Comparison of ENCODE assay signal across 14 mouse cellular contexts in the genomic region with DNA sequence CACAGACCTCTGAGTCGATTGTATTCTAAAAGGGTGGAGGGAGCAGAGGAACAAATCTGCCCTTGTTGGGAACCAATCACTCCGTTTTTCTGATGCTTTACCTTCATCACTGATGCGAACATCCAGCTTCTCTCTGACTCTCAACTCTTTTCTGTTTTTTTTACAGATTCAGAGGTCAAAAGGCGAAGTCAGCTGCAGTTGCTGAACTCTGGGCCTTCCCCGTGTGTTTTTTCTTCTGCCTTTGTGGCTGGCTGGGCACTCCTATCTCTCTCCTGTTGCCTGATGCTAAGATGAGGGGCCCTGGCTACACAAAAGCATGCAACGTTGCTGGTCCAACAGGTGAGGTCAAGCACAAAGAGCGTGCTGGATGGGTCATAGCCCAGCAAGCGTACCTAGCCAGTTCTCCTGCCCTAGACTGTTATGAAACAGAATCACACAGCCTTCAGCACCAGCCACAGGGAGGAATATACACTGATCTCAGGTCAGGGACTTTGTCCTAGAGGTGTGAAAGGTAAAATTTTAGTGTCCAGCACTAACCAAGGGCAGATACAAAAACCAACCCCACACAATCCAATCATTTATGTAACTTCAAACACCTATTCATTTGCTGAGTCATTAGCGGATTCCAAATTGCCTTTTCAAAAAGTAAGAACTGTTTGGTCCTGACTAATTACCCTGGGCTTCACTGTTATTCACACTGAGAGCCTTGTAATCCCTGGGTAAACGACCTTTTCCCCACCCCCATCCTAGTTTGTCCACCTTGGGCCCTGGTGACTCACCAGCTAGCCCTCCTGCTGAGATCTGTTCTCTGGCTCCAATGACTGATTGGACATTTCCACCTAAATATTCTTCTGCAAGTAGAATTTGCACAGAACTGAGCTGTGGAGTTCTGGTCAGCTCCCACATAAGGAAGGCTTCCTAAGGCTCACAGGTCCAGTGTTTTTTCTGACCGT. TPM values are rescaled to one million over a fixed set of nuclear protein-coding genes. Genes with fewer than 3 reads are reported as not detected.
DNase-seq lines count a peak whose midpoint lies in the region.
"Had no signal": no experiment of that assay in that cellular context is flagged by ENCODE, and none has a peak within 500 bp of the region (broad histone marks: within the 10 kb centered on the region; RNA-seq: fewer than 3 reads in every experiment).

No protein-coding gene starts in this region.

- 63% methylated on average over 11 of the region's 11 CpGs for WGBS in limb, embryonic 10.5 days

- H3K27ac ChIP-seq in limb, embryonic 10.5 days: peak overlapping the region; percentile 58; the same call in 1 of the 2 replicates
- H3K27ac ChIP-seq: heart, embryonic 10.5 days; layer of hippocampus, adult 2 months; limb, embryonic 15.5 days; neural tube, embryonic 13.5 days had no signal

- no peak overlapping the region for H3K4me3 ChIP-seq in limb, embryonic 10.5 days
- H3K4me3 ChIP-seq: heart, embryonic 10.5 days; layer of hippocampus, adult 2 months; limb, embryonic 15.5 days; megakaryocyte, embryonic 14.5 days; neural tube, embryonic 13.5 days had no signal

- H3K4me1 ChIP-seq in limb, embryonic 10.5 days: peaks cover 13% of the 10 kb centered on the region
- H3K4me1 ChIP-seq: limb, embryonic 15.5 days; megakaryocyte, embryonic 14.5 days; neural tube, embryonic 13.5 days had no signal

- no peaks in the 10 kb centered on the region for H3K27me3 ChIP-seq in limb, embryonic 10.5 days (ENCODE audit: low read depth, poor library complexity, severe bottlenecking)
- H3K27me3 ChIP-seq: limb, embryonic 15.5 days; megakaryocyte, embryonic 14.5 days; neural tube, embryonic 13.5 days had no signal

- intact Hi-C loops in heart, postnatal 14 days (cut with DNase I): no loop called here

- DNase-seq in kidney, adult 18-20 months: peak; percentile 7
- DNase-seq in kidney, postnatal 14 days: no peak
- DNase-seq in A20 (ENCODE audit: low read depth, low spot score): peak; percentile 21
- DNase-seq in NIH3T3 (ENCODE audit: low read depth): peak; percentile 72
- no peak for DNase-seq in limb, embryonic 10.5 days (ENCODE audit: low spot score)
- DNase-seq in heart, postnatal 14 days: no peak
- DNase-seq in right cerebral cortex, adult 2 months (ENCODE audit: low spot score in 2 of 2): no peak
- DNase-seq: heart, postnatal 36 days; thymus, adult 18-20 months had no signal

- no peaks in the 10 kb centered on the region for H3K36me3 ChIP-seq in limb, embryonic 10.5 days
- H3K36me3 ChIP-seq: heart, embryonic 10.5 days; limb, embryonic 15.5 days; neural tube, embryonic 13.5 days had no signal

- no peaks in the 10 kb centered on the region for H3K9me3 ChIP-seq in limb, embryonic 10.5 days (replicated peaks)
- H3K9me3 ChIP-seq: heart, embryonic 10.5 days; limb, embryonic 15.5 days; megakaryocyte, embryonic 14.5 days; neural tube, embryonic 13.5 days had no signal

RNA-seq across cellular contexts. Expression of a gene that starts 29.3 kb away (rescaled TPM):
- polyA plus RNA-seq in limb, embryonic 10.5 days (2016; fragmentation: Nextera tagmentation; extraction: Ambion mirVana): 5.6 and 6.7 TPM in 2 replicates
- 10 to 100 TPM in 1 of 2 experiments, 1 to 10 TPM in 1; 9.1 to 10.4 TPM for total RNA-seq in heart, postnatal 14 days (2021)

Comparison
In these comparisons a context has a peak if more than half of its experiments do, and no peak if none do; other contexts are left out.
1. DNase-seq: peak in kidney, adult 18-20 months (single experiment), A20 (single experiment) and NIH3T3 (single experiment); none in kidney, postnatal 14 days (single experiment), limb, embryonic 10.5 days (single experiment), heart, postnatal 14 days (0 of 2) and right cerebral cortex, adult 2 months (0 of 2).